Mouse (Mus musculus) leukemia stem cell, adult 10-12 weeks (primary cell): ENCODE measurements around the gene Zfp319. TPM values are rescaled to one million over a fixed set of nuclear protein-coding genes. Genes with fewer than 3 reads are reported as not detected.

ENCODE experiments used
- polyA plus RNA-seq: library from polyadenylated mRNA; stranded (reverse); fragments of >175 nt; gene quantifications from 2 replicates; pipeline ENCODE4 v1.2.3, GENCODE M21; 2012; ENCODE audit warnings: low replicate concordance

Gene Zfp319
- polyA plus RNA-seq: 5.1 and 5.3 TPM in 2 replicates

GRCm38 (mm10) chr8:95331720-95332436 lies at the start of gene Zfp319, which contains the start of gene Usb1:
Gene Zfp319, minus strand, starts transcription at chr8:95331950.
Gene Usb1, plus strand, starts transcription at chr8:95332284.

GRCm38 (mm10) chr8:95352151-95352870 lies 20.6 kb upstream of the Zfp319 start, which contains the start of gene Mmp15:
Gene Mmp15, plus strand, starts transcription at chr8:95352268.

GRCm38 (mm10) chr8:95310342-95310970 lies 21.3 kb downstream of the Zfp319 start, which contains the start of gene Tepp:
Gene Tepp, plus strand, starts transcription at chr8:95310566.

GRCm38 (mm10) chr8:95306431-95306830 lies 25.3 kb downstream of the Zfp319 start, which contains the start of gene Cngb1:
Gene Cngb1, minus strand, starts transcription at chr8:95306585.

Other genes with a start within 250 kb of the Zfp319 start
- gene Kifc3, start 129.1 kb downstream of the Zfp319 start, polyA plus RNA-seq: 2.2 and 2.8 TPM in 2 replicates
- not detected in 2 replicates for gene Cngb1, start 25.4 kb downstream of the Zfp319 start, polyA plus RNA-seq
- not detected in 2 replicates for gene Tepp, start 21.4 kb downstream of the Zfp319 start, polyA plus RNA-seq
- 9.7 and 20.6 TPM in 2 replicates for gene Usb1, start 334 bp upstream of the Zfp319 start, polyA plus RNA-seq
- 0.60 and 0.65 TPM in 2 replicates for gene Mmp15, start 20.3 kb upstream of the Zfp319 start, polyA plus RNA-seq
- gene Cfap20, start 102.9 kb upstream of the Zfp319 start, polyA plus RNA-seq: 32.1 and 32.2 TPM in 2 replicates
- gene Csnk2a2, start 158.1 kb upstream of the Zfp319 start, polyA plus RNA-seq: 20.2 and 41.4 TPM in 2 replicates
- not detected in 2 replicates for gene Ccdc113, start 202.1 kb upstream of the Zfp319 start, polyA plus RNA-seq
- gene Prss54, start 244.4 kb upstream of the Zfp319 start, polyA plus RNA-seq: not detected in 2 replicates